Mouse (Mus musculus) hindbrain, embryonic 11.5 days (tissue): ENCODE data around the gene Amh. TPM values are rescaled to one million over a fixed set of nuclear protein-coding genes. Genes with fewer than 3 reads are reported as not detected.
A peak's percentile ranks its signal among the peaks of the same experiment; 100 is the strongest.
"Not testable (repeated sequence)": the region's sequence is repeated elsewhere in the genome, so short reads cannot be mapped to it uniquely, and the experiment has no call there.

ENCODE experiments used
- ATAC-seq: fragments of 200-750 bp; cut with Nextera tagmentation; 2 replicates; pipeline ENCODE4 v1.8.0; 2017; ENCODE audit warnings: mild to moderate bottlenecking, moderate TSS enrichment, moderate library complexity; ENCODE audit not compliant: low FRiP score
- DNase-seq: peaks from one replicate; pipeline ENCODE4 v3.0.0-alpha.2; 2015; ENCODE audit warnings: low spot score
- H3K27ac ChIP-seq: fragments of 300-500 bp; sonication (generic); 2 replicates; pipeline ENCODE4 v1.5.1; 2014; ENCODE audit warnings: mild to moderate bottlenecking, low read depth, low read length
- H3K27me3 ChIP-seq: fragments of 300-500 bp; sonication (generic); 2 replicates; pipeline ENCODE4 v1.6.1; 2014; ENCODE audit warnings: mild to moderate bottlenecking, low read length, moderate library complexity, mixed read lengths; ENCODE audit not compliant: control insufficient read depth, insufficient read depth
- H3K36me3 ChIP-seq: fragments of 300-500 bp; sonication (generic); 2 replicates; pipeline ENCODE4 v1.6.1; 2014; ENCODE audit warnings: mild to moderate bottlenecking, low read length, moderate library complexity, mixed read lengths; ENCODE audit not compliant: control insufficient read depth, insufficient read depth
- H3K4me1 ChIP-seq: fragments of 300-500 bp; sonication (generic); replicated peaks from 2 replicates; pipeline ENCODE4 v1.6.1; 2014; ENCODE audit warnings: low read length, mixed read lengths; ENCODE audit not compliant: control insufficient read depth, insufficient read depth
- H3K4me2 ChIP-seq: fragments of 300-500 bp; sonication (generic); replicated peaks from 2 replicates; pipeline ENCODE4 v1.6.1; 2014; ENCODE audit warnings: mild to moderate bottlenecking, low read depth, low read length
- H3K4me3 ChIP-seq: fragments of 300-500 bp; sonication (generic); 2 replicates; pipeline ENCODE4 v1.5.1; 2014; ENCODE audit warnings: low read depth, low read length
- H3K9ac ChIP-seq: fragments of 300-500 bp; sonication (generic); 2 replicates; pipeline ENCODE4 v1.6.1; 2014; ENCODE audit warnings: low read depth, low read length
- H3K9me3 ChIP-seq: fragments of 300-500 bp; sonication (generic); 2 replicates; pipeline ENCODE4 v1.6.1; 2016; ENCODE audit warnings: low read length; ENCODE audit not compliant: control insufficient read depth
- WGBS: fragments of 180-500 bp; shearing (Covaris S2); extraction: QIAGEN DNeasy Blood & Tissue Kit; methylation state at CpG from one replicate; pipeline ENCODE4 v1.1.7; 2014; 5-methylcytosine and 5-hydroxymethylcytosine counted together
- polyA plus RNA-seq: library from polyadenylated mRNA; unstranded; fragments of >200 nt; fragmentation: Nextera tagmentation; extraction: Ambion mirVana; gene quantifications from 2 replicates; pipeline ENCODE4 v1.2.1, GENCODE M21; 2014

Amh gene
- polyA plus RNA-seq, 1 experiment from 2014 or later = not detected

GRCm38 (mm10) chr10:80808099-80808984, 3.3 kb downstream of the Amh start:
- Histone ChIP-seq H3K9ac (peak overlapping the region; percentile 5; the same call in 1 of the 2 replicates), H3K4me1 (peaks cover 23% of the 10 kb centered on the region), H3K4me2 (peak overlapping the region; percentile 29), H3K27me3 (peaks cover 24% of the 10 kb centered on the region), H3K9me3 (no peaks in the 10 kb centered on the region), H3K4me3 (peak overlapping the region; percentile 6; the same call in 1 of the 2 replicates), H3K36me3 (peaks cover 8% of the 10 kb centered on the region), H3K27ac (no peak overlapping the region)
- 17% methylated on average over 40 of the region's 40 CpGs for WGBS
- DNase-seq (peak; percentile 47), ATAC-seq (no peak)

- Histone ChIP-seq H3K36me3 (0 out of 2 replicates have a peak, but pooled peaks cover 2% of the 10 kb centered on the region), H3K4me1 (peaks cover 23% of the 10 kb centered on the region), H3K27ac (no peak overlapping the region), H3K27me3 (peaks cover 24% of the 10 kb centered on the region), H3K9ac (no peak overlapping the region; the same call in 1 of the 2 replicates), H3K9me3 (no peaks in the 10 kb centered on the region), H3K4me2 (peak overlapping the region; percentile 29), H3K4me3 (peak overlapping the region; percentile 6; the same call in 1 of the 2 replicates)
- DNase-seq (peak; percentile 51), ATAC-seq (no peak)
- WGBS = 7% methylated on average over 18 of the region's 18 CpGs
Measured at GRCm38 (mm10) chr10:80808985-80809632, 4.1 kb downstream of the Amh start.

GRCm38 (mm10) chr10:80810084-80810483, 5.0 kb downstream of the Amh start:
- ATAC-seq = no peak
- Histone ChIP-seq H3K9ac (no peak overlapping the region), H3K4me3 (no peak overlapping the region), H3K36me3 (no peaks in the 10 kb centered on the region), H3K4me2 (no peak overlapping the region), H3K27ac (no peak overlapping the region), H3K27me3 (peaks cover 24% of the 10 kb centered on the region), H3K4me1 (peaks cover 23% of the 10 kb centered on the region), H3K9me3 (no peaks in the 10 kb centered on the region)
- DNase-seq = no peak
- WGBS = 4% methylated on average over 19 of the region's 20 CpGs

GRCm38 (mm10) chr10:80812391-80813041, 7.5 kb downstream of the Amh start:
- ATAC-seq (no peak), DNase-seq (no peak)
- Histone ChIP-seq H3K27ac (no peak overlapping the region), H3K27me3 (peaks cover 19% of the 10 kb centered on the region), H3K9me3 (no peaks in the 10 kb centered on the region), H3K4me3 (no peak overlapping the region), H3K36me3 (no peaks in the 10 kb centered on the region), H3K4me1 (peaks cover 12% of the 10 kb centered on the region), H3K9ac (no peak overlapping the region), H3K4me2 (no peak overlapping the region)
- 59% methylated on average over 5 of the region's 5 CpGs for WGBS

- H3K36me3 ChIP-seq = no peaks in the 10 kb centered on the region
- 53% methylated on average over 4 of the region's 4 CpGs for WGBS
- no peak within 1 kb of the TSS for H3K4me2 ChIP-seq
- ATAC-seq (no peak), DNase-seq (no peak)
- H3K27ac ChIP-seq = no peak within 1 kb of the TSS
- no peak within 1 kb of the TSS; the same call in 1 of the 2 replicates for H3K4me3 ChIP-seq
- H3K27me3 ChIP-seq = peaks cover 16% of the 10 kb centered on the region
- H3K9me3 ChIP-seq = no peaks in the 10 kb centered on the region
- H3K9ac ChIP-seq = no peak within 1 kb of the TSS
- peaks cover 12% of the 10 kb centered on the region for H3K4me1 ChIP-seq
Measured at GRCm38 (mm10) chr10:80813366-80813765, 8.3 kb downstream of the Amh start, which contains the start of gene Jsrp1. Gene Jsrp1 (minus strand): TSS chr10:80813498.

GRCm38 (mm10) chr10:80814800-80815199, 9.8 kb downstream of the Amh start:
- no peak for DNase-seq
- Histone ChIP-seq H3K27me3 (peaks cover 7% of the 10 kb centered on the region), H3K4me2 (no peak overlapping the region), H3K4me3 (no peak overlapping the region), H3K4me1 (peaks cover 5% of the 10 kb centered on the region; the same call in 1 of the 2 replicates), H3K27ac (no peak overlapping the region), H3K9ac (no peak overlapping the region), H3K9me3 (no peaks in the 10 kb centered on the region), H3K36me3 (no peaks in the 10 kb centered on the region)
- 72% methylated on average over 7 of the region's 7 CpGs for WGBS
- ATAC-seq = no peak

- 77% methylated on average over 3 of the region's 3 CpGs for WGBS
- H3K36me3 ChIP-seq = not testable (repeated sequence)
Measured at GRCm38 (mm10) chr10:80816303-80816702, 11.3 kb downstream of the Amh start.

GRCm38 (mm10) chr10:80817164-80817563, 12.1 kb downstream of the Amh start:
- no peak for ATAC-seq
- no peak overlapping the region for H3K9ac ChIP-seq
- H3K36me3 ChIP-seq = no peaks in the 10 kb centered on the region
- no peak overlapping the region for H3K4me3 ChIP-seq
- no peaks in the 10 kb centered on the region for H3K9me3 ChIP-seq
- no peak overlapping the region for H3K4me2 ChIP-seq
- DNase-seq = no peak
- no peaks in the 10 kb centered on the region for H3K27me3 ChIP-seq
- 76% methylated on average over 2 of the region's 2 CpGs for WGBS
- no peaks in the 10 kb centered on the region for H3K4me1 ChIP-seq
- no peak overlapping the region for H3K27ac ChIP-seq

More at GRCm38 (mm10) chr10:80816303-80816702, 11.3 kb downstream of the Amh start:
- ATAC-seq, H3K4me3 ChIP-seq, H3K9ac ChIP-seq, H3K4me2 ChIP-seq, H3K9me3 ChIP-seq, H3K27me3 ChIP-seq, DNase-seq, H3K4me1 ChIP-seq, H3K27ac ChIP-seq: not testable (repeated sequence)
